Mouse (Mus musculus) hindbrain, embryonic 14.5 days (tissue): Measurements from ENCODE around the gene Prrg4. TPM values are rescaled to one million over a fixed set of nuclear protein-coding genes. Genes with fewer than 3 reads are reported as not detected.

ENCODE experiments used
- ATAC-seq: fragments of 200-750 bp; cut with Nextera tagmentation; 2 replicates; pipeline ENCODE4 v1.8.0; 2017; ENCODE audit warnings: moderate number of reproducible peaks, mild to moderate bottlenecking, moderate TSS enrichment, moderate library complexity; ENCODE audit not compliant: low FRiP score
- DNase-seq: peaks from one replicate; pipeline ENCODE4 v3.0.0-alpha.2; 2015; ENCODE audit warnings: low spot score
- H3K27ac ChIP-seq: fragments of 300-500 bp; sonication (generic); 2 replicates; pipeline ENCODE4 v1.5.1; 2014; ENCODE audit warnings: mild to moderate bottlenecking, moderate library complexity
- H3K27me3 ChIP-seq: fragments of 300-500 bp; sonication (generic); 2 replicates; pipeline ENCODE4 v1.6.1; 2014; ENCODE audit warnings: mild to moderate bottlenecking, low read length, mixed read lengths; ENCODE audit not compliant: control insufficient read depth, insufficient read depth
- H3K36me3 ChIP-seq: fragments of 300-500 bp; sonication (generic); replicated peaks from 2 replicates; pipeline ENCODE4 v1.6.1; 2014; ENCODE audit not compliant: control insufficient read depth, insufficient read depth
- H3K4me1 ChIP-seq: fragments of 300-500 bp; sonication (generic); replicated peaks from 2 replicates; pipeline ENCODE4 v1.6.1; 2014; ENCODE audit warnings: antibody characterized with exemption, low read length, mixed read lengths; ENCODE audit not compliant: control insufficient read depth, insufficient read depth
- H3K4me2 ChIP-seq: fragments of 300-500 bp; sonication (generic); replicated peaks from 2 replicates; pipeline ENCODE4 v1.6.1; 2014; ENCODE audit warnings: mild to moderate bottlenecking, moderate library complexity
- H3K4me3 ChIP-seq: fragments of 300-500 bp; sonication (generic); replicated peaks from 2 replicates; pipeline ENCODE4 v1.5.1; 2014; ENCODE audit warnings: mild to moderate bottlenecking, low read length
- H3K9ac ChIP-seq: fragments of 300-500 bp; sonication (generic); 2 replicates; pipeline ENCODE4 v1.6.1; 2014
- H3K9me3 ChIP-seq: fragments of 300-500 bp; sonication (generic); 2 replicates; pipeline ENCODE4 v1.6.1; 2016; ENCODE audit warnings: low read length; ENCODE audit not compliant: control insufficient read depth
- WGBS: fragments of 180-500 bp; shearing (Covaris S2); extraction: QIAGEN DNeasy Blood & Tissue Kit; methylation state at CpG from one replicate; pipeline ENCODE4 v1.1.7; 2014; 5-methylcytosine and 5-hydroxymethylcytosine counted together
- polyA plus RNA-seq: library from polyadenylated mRNA; unstranded; fragments of >200 nt; fragmentation: Nextera tagmentation; extraction: Ambion mirVana; gene quantifications from 2 replicates; pipeline ENCODE4 v1.2.1, GENCODE M21; 2014

Gene Prrg4
- polyA plus RNA-seq, 1 experiment from 2014 or later, result 0.94 TPM

DNA sequence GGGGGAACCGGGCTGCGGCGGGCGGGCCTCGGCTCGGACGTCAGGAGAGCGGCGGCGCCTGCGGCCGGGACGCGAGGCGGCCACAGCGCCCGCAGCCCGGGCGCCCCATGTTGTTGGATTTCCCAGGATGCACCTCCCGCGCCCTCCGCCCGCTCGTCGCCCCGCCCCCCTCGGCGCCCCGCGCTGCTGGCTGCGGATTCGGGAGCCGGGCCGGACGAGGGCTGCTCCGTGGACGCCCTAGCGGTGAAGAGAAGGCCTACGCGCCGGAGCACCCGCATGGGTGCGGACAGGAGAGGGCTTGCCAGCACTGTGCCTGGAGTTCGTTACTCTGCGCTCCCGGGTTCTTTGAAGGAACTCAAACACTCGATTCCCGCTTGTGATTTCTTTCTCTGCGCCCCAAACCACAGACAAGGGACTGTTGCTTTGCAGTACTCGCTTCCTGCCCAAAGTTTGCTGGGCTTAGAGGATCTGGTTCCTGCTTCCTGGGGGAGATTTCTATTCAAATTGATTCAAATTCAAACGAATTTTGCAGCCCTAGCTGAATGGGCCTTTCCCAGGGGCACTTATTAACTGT lies 32.7 kb downstream of the Prrg4 start:
- ATAC-seq (peak; percentile 94), DNase-seq (peak; percentile 89)
- Histone ChIP-seq H3K4me3 (peak overlapping the region; percentile 98), H3K9me3 (no peaks in the 10 kb centered on the region), H3K4me2 (peak overlapping the region; percentile 87), H3K27me3 (no peaks in the 10 kb centered on the region), H3K27ac (peak overlapping the region; percentile 91), H3K36me3 (no peaks in the 10 kb centered on the region), H3K4me1 (peaks cover 17% of the 10 kb centered on the region), H3K9ac (peak overlapping the region; percentile 98)
- under 1% methylated on average over 32 of the region's 51 CpGs for WGBS

DNA sequence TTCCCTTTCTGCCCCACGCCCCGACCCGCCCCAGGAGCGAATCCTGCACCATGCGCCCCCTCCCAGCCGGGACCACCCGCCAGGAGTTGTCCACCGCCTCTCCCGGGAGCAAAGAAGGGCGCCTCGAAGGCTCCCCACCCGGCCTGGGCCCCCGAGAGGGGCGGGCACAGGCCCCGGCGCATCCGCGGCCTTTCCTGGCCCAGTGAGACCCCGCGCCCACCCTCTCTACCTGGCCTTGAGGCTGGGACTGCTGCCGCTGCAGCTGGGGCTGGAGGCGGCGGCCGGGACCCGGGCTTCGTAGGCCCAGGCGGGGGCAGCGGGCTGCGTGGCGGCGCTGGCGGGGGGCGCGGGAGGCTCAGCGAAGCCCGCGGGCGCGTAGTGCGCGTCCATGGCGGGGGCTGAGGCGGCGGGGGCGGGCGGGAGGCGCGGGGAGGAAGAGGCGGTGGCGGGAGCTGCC lies 33.3 kb downstream of the Prrg4 start, which contains the start of gene Qser1:
Qser1 (minus strand) TSS at position 390 of the 457 bp plus-strand sequence.
- under 1% methylated on average over 30 of the region's 50 CpGs for WGBS
- no peaks in the 10 kb centered on the region for H3K9me3 ChIP-seq

DNA sequence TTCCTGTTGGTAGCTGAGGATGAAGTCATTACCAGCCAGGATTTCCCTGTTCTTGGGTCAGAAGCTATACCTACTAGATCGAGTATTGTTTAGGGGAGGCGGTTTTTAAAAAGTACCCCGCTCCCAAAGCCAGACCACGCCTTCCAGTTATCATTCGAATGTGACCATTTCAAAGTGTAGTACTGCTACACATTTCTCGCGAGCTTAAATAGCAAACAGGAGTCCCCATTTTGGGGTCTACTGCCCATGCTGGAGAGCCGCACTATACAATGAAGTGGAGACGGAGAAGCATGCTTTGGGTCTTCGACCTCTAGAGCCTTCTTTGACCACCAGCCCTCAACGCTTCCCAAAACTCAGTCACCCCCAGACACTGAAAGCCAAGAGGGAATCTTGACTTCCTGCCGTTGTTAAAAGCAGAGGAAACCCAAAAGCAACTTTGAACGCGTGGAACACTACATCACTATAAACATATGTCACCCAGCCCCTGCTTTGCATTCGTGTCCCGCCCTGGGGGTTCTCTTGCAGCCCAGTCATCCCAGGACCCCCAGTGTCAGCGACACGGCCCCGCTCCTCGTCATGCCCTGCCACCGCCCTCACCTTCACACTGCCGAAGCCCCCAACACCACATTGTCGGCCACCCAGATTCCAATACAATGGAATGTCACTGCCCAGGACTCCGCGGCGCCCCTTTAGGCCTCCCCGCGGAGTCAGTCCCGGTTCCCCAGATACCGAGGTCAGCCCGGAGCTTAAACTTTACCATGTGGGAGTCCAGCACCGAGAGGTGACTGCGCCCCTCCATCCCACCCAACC lies 33.9 kb downstream of the Prrg4 start:
- Histone ChIP-seq H3K4me2 (peak overlapping the region; percentile 87), H3K36me3 (no peaks in the 10 kb centered on the region), H3K9ac (peak overlapping the region; percentile 98), H3K4me1 (peaks cover 17% of the 10 kb centered on the region), H3K4me3 (peak overlapping the region; percentile 98), H3K27ac (peak overlapping the region; percentile 91), H3K9me3 (no peaks in the 10 kb centered on the region), H3K27me3 (no peaks in the 10 kb centered on the region)
- ATAC-seq (peak; percentile 41), DNase-seq (peak; percentile 57)
- under 1% methylated on average over 33 of the region's 33 CpGs for WGBS

More for the DNA sequence above, 33.3 kb downstream of the Prrg4 start, which contains the start of gene Qser1:
- Histone ChIP-seq H3K9ac (peak within 1 kb of the TSS; percentile 98), H3K4me1 (peaks cover 17% of the 10 kb centered on the region), H3K27me3 (no peaks in the 10 kb centered on the region), H3K4me2 (peak within 1 kb of the TSS; percentile 87), H3K27ac (peak within 1 kb of the TSS; percentile 91), H3K36me3 (no peaks in the 10 kb centered on the region), H3K4me3 (peak within 1 kb of the TSS; percentile 98)
- peak; percentile 57 for DNase-seq
- ATAC-seq, result peak; percentile 65

DNA sequence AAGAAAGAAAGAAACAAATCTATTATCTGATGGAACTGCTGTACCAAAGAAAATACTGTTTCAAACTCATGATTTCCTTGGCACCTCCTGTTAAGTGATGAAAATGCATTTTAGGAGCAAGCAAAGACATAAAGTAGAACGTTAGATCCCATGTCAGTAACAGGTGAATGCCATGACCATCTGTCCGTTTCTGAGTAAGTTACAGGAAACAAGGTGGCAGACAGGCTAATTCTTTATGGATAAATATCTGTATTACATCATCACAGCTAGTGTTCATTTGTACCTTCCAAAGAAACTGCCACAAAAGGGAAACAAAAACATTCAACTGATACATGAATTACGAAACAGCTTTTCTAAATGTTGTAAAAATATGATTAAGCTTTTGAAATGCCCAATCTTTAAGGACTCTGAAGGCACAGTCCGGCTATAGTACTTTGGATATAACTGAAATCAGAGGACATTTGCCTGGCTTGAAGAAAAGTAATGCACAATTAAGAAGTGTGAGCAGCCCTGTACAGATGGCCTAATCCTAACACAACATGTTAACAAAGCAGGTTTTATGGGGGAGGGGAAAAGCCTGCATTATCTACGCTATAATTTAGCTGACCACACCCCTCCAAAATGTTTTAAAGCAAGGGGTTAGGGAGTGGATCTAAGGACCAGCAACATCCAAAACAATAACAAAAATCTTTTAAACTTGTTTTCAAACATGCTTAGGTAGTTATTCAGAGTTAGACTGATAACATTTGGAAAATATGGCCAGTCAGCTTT lies 35.3 kb downstream of the Prrg4 start:
- H3K9ac ChIP-seq, result peak overlapping the region; percentile 20; the same call in 1 of the 2 replicates
- no peaks in the 10 kb centered on the region for H3K27me3 ChIP-seq
- H3K36me3 ChIP-seq, result no peaks in the 10 kb centered on the region
- peak overlapping the region; percentile 87 for H3K4me2 ChIP-seq
- no peak overlapping the region for H3K27ac ChIP-seq
- 50% methylated on average over 5 of the region's 5 CpGs for WGBS
- peaks cover 17% of the 10 kb centered on the region for H3K4me1 ChIP-seq
- no peaks in the 10 kb centered on the region for H3K9me3 ChIP-seq
- DNase-seq (no peak), ATAC-seq (no peak)
- peak overlapping the region; percentile 98 for H3K4me3 ChIP-seq

DNA sequence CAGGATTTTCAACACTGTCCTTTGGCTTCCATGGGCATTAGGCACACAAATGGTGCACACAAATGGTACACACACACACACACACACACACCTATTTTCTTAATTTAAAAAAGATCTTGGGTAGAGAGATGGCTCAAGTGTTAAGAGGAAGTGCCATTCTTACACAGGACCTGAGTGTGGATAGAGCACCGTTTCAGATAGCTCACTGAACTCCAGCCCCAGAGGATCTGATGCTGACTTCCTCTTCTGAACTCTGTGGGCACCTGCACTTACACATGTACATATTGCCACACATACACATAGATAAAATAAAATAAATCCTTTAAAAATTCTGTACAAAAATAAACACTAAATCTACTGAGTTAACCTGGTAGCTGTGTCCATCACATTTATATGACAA lies 44.2 kb downstream of the Prrg4 start:
- H3K4me3 ChIP-seq, result no peak overlapping the region
- DNase-seq (no peak), ATAC-seq (no peak)
- H3K4me1 ChIP-seq, result no peaks in the 10 kb centered on the region
- 87% methylated on average over 1 of the region's 1 CpGs for WGBS
- no peaks in the 10 kb centered on the region for H3K36me3 ChIP-seq
- H3K4me2 ChIP-seq, result no peak overlapping the region
- H3K27ac ChIP-seq, result no peak overlapping the region
- no peaks in the 10 kb centered on the region for H3K9me3 ChIP-seq
- H3K27me3 ChIP-seq, result no peaks in the 10 kb centered on the region
- H3K9ac ChIP-seq, result no peak overlapping the region

Other genes starting within 250 kb of the Prrg4 start
- 50.8 and 71.0 TPM in 2 replicates for gene Tcp11l1, start 137.7 kb downstream of the Prrg4 start, polyA plus RNA-seq
- 0.35 TPM in 1 of 2 replicates, not detected in the other for gene Pin1rt1, start 133.5 kb downstream of the Prrg4 start, polyA plus RNA-seq
- 1.6 TPM in 2 replicates for gene Depdc7, start 107.0 kb downstream of the Prrg4 start, polyA plus RNA-seq
- 11.1 and 11.3 TPM in 2 replicates for gene Qser1, start 33.1 kb downstream of the Prrg4 start, polyA plus RNA-seq
- 7.2 and 7.6 TPM in 2 replicates for gene Ccdc73, start 17.9 kb upstream of the Prrg4 start, polyA plus RNA-seq
- gene Eif3m, start 167.2 kb upstream of the Prrg4 start, polyA plus RNA-seq, result 190 and 199 TPM in 2 replicates
- not detected in 2 replicates for gene Gm11060, start 242.1 kb upstream of the Prrg4 start, polyA plus RNA-seq